Mouse (Mus musculus): ENCODE data around the gene Pbx2.
"Not testable (repeated sequence)": the region's sequence is repeated elsewhere in the genome, so short reads cannot be mapped to it uniquely, and the experiment has no call there.

Pbx2 gene

GRCm38 (mm10) chr17:34591029-34591993 is at the start of gene Pbx2:
Gene Pbx2, plus strand, starts transcription at chr17:34591266.
- DNase-seq (ENCODE audit: low spot score in 2 of 2): peak in 1 of 2 experiments; percentile 37

- not testable (repeated sequence) for DNase-seq (ENCODE audit: low spot score in 2 of 2)
Measured at GRCm38 (mm10) chr17:34543567-34543966, 47.5 kb upstream of the Pbx2 start.

- no peak for DNase-seq (ENCODE audit: low spot score in 2 of 2)
Measured at GRCm38 (mm10) chr17:34546797-34547196, 44.3 kb upstream of the Pbx2 start.

GRCm38 (mm10) chr17:34547601-34548000 is 43.5 kb upstream of the Pbx2 start:
- no peak for DNase-seq (ENCODE audit: low spot score in 2 of 2)

- DNase-seq (ENCODE audit: low spot score in 2 of 2): no peak
Measured at GRCm38 (mm10) chr17:34549156-34549555, 41.9 kb upstream of the Pbx2 start.

- no peak for DNase-seq (ENCODE audit: low spot score in 2 of 2)
Measured at GRCm38 (mm10) chr17:34549843-34550242, 41.2 kb upstream of the Pbx2 start.

GRCm38 (mm10) chr17:34555483-34555882 is 35.6 kb upstream of the Pbx2 start:
- DNase-seq (ENCODE audit: low spot score in 2 of 2): peak; percentile 64 to 76

GRCm38 (mm10) chr17:34556406-34556805 is 34.7 kb upstream of the Pbx2 start:
- no peak for DNase-seq (ENCODE audit: low spot score in 2 of 2)

- DNase-seq (ENCODE audit: low spot score in 2 of 2): no peak
Measured at GRCm38 (mm10) chr17:34557411-34557810, 33.7 kb upstream of the Pbx2 start.

- DNase-seq (ENCODE audit: low spot score in 2 of 2): no peak
Measured at GRCm38 (mm10) chr17:34559116-34559515, 31.9 kb upstream of the Pbx2 start.

GRCm38 (mm10) chr17:34559895-34560294 is 31.2 kb upstream of the Pbx2 start:
- no peak for DNase-seq (ENCODE audit: low spot score in 2 of 2)

- DNase-seq (ENCODE audit: low spot score in 2 of 2): no peak
Measured at GRCm38 (mm10) chr17:34560438-34560837, 30.6 kb upstream of the Pbx2 start.

GRCm38 (mm10) chr17:34561200-34561599 is 29.9 kb upstream of the Pbx2 start:
- DNase-seq (ENCODE audit: low spot score in 2 of 2): no peak

- DNase-seq (ENCODE audit: low spot score in 2 of 2): no peak
Measured at GRCm38 (mm10) chr17:34562595-34562994, 28.5 kb upstream of the Pbx2 start.

GRCm38 (mm10) chr17:34563354-34563753 is 27.7 kb upstream of the Pbx2 start:
- no peak for DNase-seq (ENCODE audit: low spot score in 2 of 2)

- DNase-seq (ENCODE audit: low spot score in 2 of 2): no peak
Measured at GRCm38 (mm10) chr17:34564003-34564421, 27.1 kb upstream of the Pbx2 start, which contains the start of gene Notch4. Gene Notch4, plus strand, starts transcription at chr17:34564268.

GRCm38 (mm10) chr17:34564796-34565195 is 26.3 kb upstream of the Pbx2 start:
- DNase-seq (ENCODE audit: low spot score in 2 of 2): no peak

- no peak for DNase-seq (ENCODE audit: low spot score in 2 of 2)
Measured at GRCm38 (mm10) chr17:34567311-34567710, 23.8 kb upstream of the Pbx2 start.

GRCm38 (mm10) chr17:34568421-34568820 is 22.6 kb upstream of the Pbx2 start:
- DNase-seq (ENCODE audit: low spot score in 2 of 2): no peak

- no peak for DNase-seq (ENCODE audit: low spot score in 2 of 2)
Measured at GRCm38 (mm10) chr17:34569919-34570318, 21.1 kb upstream of the Pbx2 start.

GRCm38 (mm10) chr17:34571875-34572274 is 19.2 kb upstream of the Pbx2 start:
- no peak for DNase-seq (ENCODE audit: low spot score in 2 of 2)

GRCm38 (mm10) chr17:34572361-34572760 is 18.7 kb upstream of the Pbx2 start:
- DNase-seq (ENCODE audit: low spot score in 2 of 2): no peak

- DNase-seq (ENCODE audit: low spot score in 2 of 2): no peak
Measured at GRCm38 (mm10) chr17:34576577-34576976, 14.5 kb upstream of the Pbx2 start.
